Mouse (Mus musculus) 416B (cell line): ENCODE data around the gene Fbh1.

ENCODE experiments used
- DNase-seq: peaks from one replicate; pipeline ENCODE4 v3.0.0; 2011; ENCODE audit warnings: low read depth

The Fbh1 gene

GRCm38 (mm10) chr2:11777091-11778068, at the start of gene Fbh1, which contains the start of gene Ankrd16:
Fbh1 (minus strand) TSS chr2:11777582.
Ankrd16 (plus strand) TSS chr2:11777876.
- DNase-seq: peak; percentile 100

GRCm38 (mm10) chr2:11801299-11801930, 24.0 kb upstream of the Fbh1 start:
- DNase-seq: no peak

- peak; percentile 37 for DNase-seq
Measured at GRCm38 (mm10) chr2:11797930-11798364, 20.6 kb upstream of the Fbh1 start.

- no peak for DNase-seq
Measured at GRCm38 (mm10) chr2:11794668-11795067, 17.3 kb upstream of the Fbh1 start.

GRCm38 (mm10) chr2:11784159-11784558, 6.8 kb upstream of the Fbh1 start:
- no peak for DNase-seq

GRCm38 (mm10) chr2:11778087-11778823, 873 bp upstream of the Fbh1 start:
- DNase-seq: peak; percentile 94

- DNase-seq: peak; percentile 21
Measured at GRCm38 (mm10) chr2:11776415-11776814, 967 bp downstream of the Fbh1 start.

GRCm38 (mm10) chr2:11775121-11775520, 2.3 kb downstream of the Fbh1 start:
- no peak for DNase-seq

- DNase-seq: no peak
Measured at GRCm38 (mm10) chr2:11774426-11774825, 3.0 kb downstream of the Fbh1 start.

- DNase-seq: no peak
Measured at GRCm38 (mm10) chr2:11772401-11772800, 5.0 kb downstream of the Fbh1 start.

GRCm38 (mm10) chr2:11771701-11772100, 5.7 kb downstream of the Fbh1 start:
- peak; percentile 12 for DNase-seq

GRCm38 (mm10) chr2:11767161-11767545, 10.2 kb downstream of the Fbh1 start:
- DNase-seq: no peak

GRCm38 (mm10) chr2:11766485-11767160, 10.8 kb downstream of the Fbh1 start:
- DNase-seq: no peak

- DNase-seq: no peak
Measured at GRCm38 (mm10) chr2:11765694-11766093, 11.7 kb downstream of the Fbh1 start.

GRCm38 (mm10) chr2:11762541-11762940, 14.8 kb downstream of the Fbh1 start:
- DNase-seq: no peak

GRCm38 (mm10) chr2:11739516-11740051, 37.8 kb downstream of the Fbh1 start:
- peak; percentile 81 for DNase-seq

GRCm38 (mm10) chr2:11738794-11739193, 38.6 kb downstream of the Fbh1 start:
- DNase-seq: no peak

GRCm38 (mm10) chr2:11735853-11736252, 41.5 kb downstream of the Fbh1 start:
- DNase-seq: no peak

- DNase-seq: no peak
Measured at GRCm38 (mm10) chr2:11732978-11733377, 44.4 kb downstream of the Fbh1 start.

- DNase-seq: peak; percentile 14
Measured at GRCm38 (mm10) chr2:11729091-11729490, 48.3 kb downstream of the Fbh1 start.

GRCm38 (mm10) chr2:11727574-11727973, 49.8 kb downstream of the Fbh1 start:
- DNase-seq: no peak
